Mouse (Mus musculus) ovary, adult 10 weeks (tissue): Measurements from ENCODE around the gene Morc2a. TPM values are rescaled to one million over a fixed set of nuclear protein-coding genes. Genes with fewer than 3 reads are reported as not detected.

Experiments
- polyA plus RNA-seq: library from polyadenylated mRNA; stranded (reverse); fragments of 350-450 nt; fragmentation: Illumina TruSeq; extraction: RNeasy Lipid Tissue Mini Kit (QIAGEN cat#74804); gene quantifications from one replicate; pipeline ENCODE4 v1.2.3, GENCODE M21; 2014

Gene Morc2a
- polyA plus RNA-seq, result 44.1 TPM

DNA sequence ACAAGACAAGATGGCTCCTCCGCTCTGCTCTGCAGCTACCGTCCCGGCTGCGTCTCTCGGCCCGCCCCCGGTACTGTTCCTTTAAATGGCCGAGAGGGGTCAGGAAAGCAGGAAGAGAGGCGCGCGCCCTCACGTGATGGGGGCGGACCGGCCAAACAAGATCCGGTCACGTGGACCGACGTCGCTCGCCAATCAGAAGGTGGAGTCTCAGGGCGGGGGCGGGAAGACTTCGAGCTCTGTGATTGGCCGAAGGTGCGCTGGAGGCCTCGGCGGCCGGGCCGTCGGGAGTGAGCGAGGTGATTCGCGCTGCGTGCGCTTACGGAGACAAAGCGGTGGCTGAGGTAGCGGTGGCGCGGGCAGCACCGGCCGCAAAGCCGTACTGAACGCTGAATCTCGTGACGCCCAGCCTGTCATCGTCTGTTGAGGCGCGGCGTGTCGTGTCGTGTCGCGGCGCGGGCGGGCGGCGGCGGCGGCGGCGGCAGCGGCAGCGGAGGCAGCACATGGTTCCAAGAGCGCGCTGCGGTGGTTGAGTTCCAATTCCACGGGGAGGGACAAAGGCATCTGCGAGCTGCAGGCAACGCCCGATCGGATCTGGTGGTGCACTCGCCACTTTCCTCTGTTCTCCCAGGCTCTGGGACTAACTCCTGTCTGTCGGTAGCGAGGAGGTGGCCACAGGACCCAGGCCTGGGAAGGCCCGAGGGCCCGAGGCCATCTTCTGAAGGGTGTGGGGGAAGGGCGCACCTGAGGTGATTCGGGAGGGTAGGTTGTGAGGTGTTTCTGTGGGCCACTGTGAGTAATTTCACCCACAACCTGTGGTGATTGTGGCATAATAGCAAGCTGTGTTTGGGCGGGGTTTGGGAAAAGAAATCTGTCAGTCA is at the start of gene Morc2a:
Morc2a (plus strand) TSS at position 228 of the 878 bp plus-strand sequence.

Other genes with a start within 250 kb of the Morc2a start
- gene Limk2, start 240.0 kb upstream of the Morc2a start, polyA plus RNA-seq, result 7.1 TPM
- 35.6 TPM for gene Rnf185, start 196.8 kb upstream of the Morc2a start, polyA plus RNA-seq
- gene Pla2g3, start 160.9 kb upstream of the Morc2a start, polyA plus RNA-seq, result not detected
- 0.17 TPM for gene Inpp5j, start 144.4 kb upstream of the Morc2a start, polyA plus RNA-seq
- 0.68 TPM for gene Selenom, start 134.5 kb upstream of the Morc2a start, polyA plus RNA-seq
- gene Smtn, start 108.6 kb upstream of the Morc2a start, polyA plus RNA-seq, result 0.29 TPM
- gene Osbp2, start 214.7 kb downstream of the Morc2a start, polyA plus RNA-seq, result 0.57 TPM
- gene 4921536K21Rik, start 245.9 kb downstream of the Morc2a start, polyA plus RNA-seq, result 0.57 TPM
- 6.6 TPM for gene Dusp18, start 246.0 kb downstream of the Morc2a start, polyA plus RNA-seq